Mouse (Mus musculus): ENCODE measurements around the gene Il27ra. TPM values are rescaled to one million over a fixed set of nuclear protein-coding genes. Genes with fewer than 3 reads are reported as not detected.

Il27ra gene
- polyA plus RNA-seq (2012; rRNA removed) (0.56 and 0.70 TPM in 2 replicates), polyA plus RNA-seq (2014; fragmentation: Nextera tagmentation; extraction: Ambion mirVana) (0.32 and 0.45 TPM in 2 replicates)

DNA sequence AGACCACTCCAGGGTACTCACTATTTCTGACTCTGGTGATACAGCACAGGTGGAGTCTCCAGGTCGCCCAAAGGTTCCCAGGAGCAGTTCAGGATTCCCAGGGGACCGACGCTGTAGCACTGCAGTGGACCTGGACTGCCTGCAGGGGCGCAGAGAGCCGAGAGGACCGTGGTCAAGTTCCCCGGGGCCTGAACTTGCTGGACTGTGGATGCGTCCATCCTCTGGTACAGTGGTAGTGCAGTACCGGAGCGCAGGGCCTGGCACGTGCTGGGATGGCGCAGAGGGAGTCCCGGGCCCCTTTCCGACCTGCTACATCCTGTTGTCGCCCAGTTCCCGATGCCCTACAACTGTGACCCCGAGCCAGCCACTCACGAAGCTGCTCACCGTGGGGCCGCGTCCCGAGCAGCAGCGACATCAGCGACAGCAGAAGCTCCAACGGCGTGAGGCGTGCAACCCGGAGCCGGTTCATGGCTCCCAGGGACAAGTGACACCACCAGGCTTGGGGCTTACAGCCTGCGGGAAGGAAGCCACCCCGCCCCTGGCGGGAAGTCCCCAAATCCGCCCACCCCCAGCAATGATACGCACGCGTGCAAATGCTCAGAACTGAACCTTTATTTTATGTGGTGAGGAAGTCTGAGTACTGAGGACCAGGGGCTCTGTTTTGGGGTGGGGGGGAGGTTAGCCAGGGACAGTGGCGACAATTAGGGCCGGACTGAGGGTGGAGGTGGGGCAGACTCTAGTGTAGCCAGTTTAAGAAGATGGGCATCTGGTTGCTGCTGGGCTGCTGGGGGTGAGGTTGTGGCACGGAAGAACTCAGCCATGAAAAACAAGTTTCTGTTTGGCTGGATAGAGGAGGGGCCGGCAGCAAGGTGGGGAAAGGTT lies at the start of gene Il27ra:
Gene Il27ra, minus strand, starts transcription at position 524 of the 882 bp plus-strand sequence.
- H3K27me3 ChIP-seq (ENCODE audit: control insufficient read depth, insufficient read depth, low read length): peaks cover 36% of the 10 kb centered on the region
- H3K4me2 ChIP-seq (ENCODE audit: low read depth): peak within 1 kb of the TSS; percentile 54
- TF ChIP-seq EP300 (IDR thresholded peaks at IDR 0.05; ENCODE audit: low read depth) (no peak), CTCF (IDR thresholded peaks at IDR 0.05; ENCODE audit: low read depth) (peak; percentile 78)
- H3K4me1 ChIP-seq (replicated peaks; ENCODE audit: control insufficient read depth in 2 of 2, insufficient read depth in 2 of 2, low read length in 1 of 2): no peaks in the 10 kb centered on the region
- H3K27ac ChIP-seq: no peak within 1 kb of the TSS
- H3K36me3 ChIP-seq (replicated peaks; ENCODE audit: control insufficient read depth, insufficient read depth, low read depth): no peaks in the 10 kb centered on the region
- H3K9me3 ChIP-seq (ENCODE audit: control insufficient read depth, low read length): no peaks in the 10 kb centered on the region
- no peak within 1 kb of the TSS for H3K9ac ChIP-seq (replicated peaks)
- peak within 1 kb of the TSS in 1 of 2 experiments; percentile 29; a peak in 3 of 4 replicates for H3K4me3 ChIP-seq (ENCODE audit: insufficient read depth in 1 of 2, low read depth in 2 of 2, low read length in 2 of 2)
- ATAC-seq (ENCODE audit: insufficient read depth) (peak; percentile 56), DNase-seq (ENCODE audit: low read depth in 3 of 3, low spot score in 3 of 3) (no peak)
- WGBS (ENCODE audit: insufficient replicate concordance): 3% methylated on average over 40 of the region's 40 CpGs

DNA sequence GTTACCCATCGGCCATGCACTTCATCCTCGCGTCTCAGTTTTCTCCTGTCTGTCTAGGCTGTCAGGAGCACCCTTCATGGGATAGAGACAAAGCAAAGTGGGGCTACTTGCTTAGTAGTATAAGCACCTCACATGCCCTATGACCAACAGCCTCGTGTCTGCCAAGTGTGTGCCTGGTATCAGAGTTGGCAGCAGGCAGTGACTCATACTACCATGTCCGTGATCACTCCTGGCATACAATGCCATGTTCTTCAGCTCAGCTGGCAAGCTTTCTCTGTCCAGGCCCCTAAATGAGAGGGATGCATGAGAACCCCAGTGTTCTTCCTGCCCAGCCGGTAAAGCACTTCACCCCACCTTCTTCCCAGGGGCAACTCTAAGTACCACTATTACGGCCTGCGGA lies 48.2 kb upstream of the Il27ra start:
- Histone ChIP-seq H3K4me2 (ENCODE audit: low read depth) (no peak overlapping the region), H3K36me3 (replicated peaks; ENCODE audit: control insufficient read depth, insufficient read depth, low read depth) (peaks cover 5% of the 10 kb centered on the region), H3K27me3 (ENCODE audit: control insufficient read depth, insufficient read depth, low read length) (no peaks in the 10 kb centered on the region), H3K9ac (replicated peaks) (no peak overlapping the region), H3K27ac (no peak overlapping the region), H3K4me1 (replicated peaks; ENCODE audit: control insufficient read depth in 2 of 2, insufficient read depth in 2 of 2, low read length in 1 of 2) (no peaks in the 10 kb centered on the region), H3K4me3 (ENCODE audit: insufficient read depth in 1 of 2, low read depth in 2 of 2, low read length in 2 of 2) (no peak overlapping the region), H3K9me3 (ENCODE audit: control insufficient read depth, low read length) (no peaks in the 10 kb centered on the region)
- WGBS (ENCODE audit: insufficient replicate concordance): 80% methylated on average over 8 of the region's 8 CpGs
- TF ChIP-seq CTCF (IDR thresholded peaks at IDR 0.05; ENCODE audit: low read depth) (no peak), EP300 (IDR thresholded peaks at IDR 0.05; ENCODE audit: low read depth) (no peak)
- DNase-seq (ENCODE audit: low read depth in 3 of 3, low spot score in 3 of 3) (no peak), ATAC-seq (ENCODE audit: insufficient read depth) (no peak)

DNA sequence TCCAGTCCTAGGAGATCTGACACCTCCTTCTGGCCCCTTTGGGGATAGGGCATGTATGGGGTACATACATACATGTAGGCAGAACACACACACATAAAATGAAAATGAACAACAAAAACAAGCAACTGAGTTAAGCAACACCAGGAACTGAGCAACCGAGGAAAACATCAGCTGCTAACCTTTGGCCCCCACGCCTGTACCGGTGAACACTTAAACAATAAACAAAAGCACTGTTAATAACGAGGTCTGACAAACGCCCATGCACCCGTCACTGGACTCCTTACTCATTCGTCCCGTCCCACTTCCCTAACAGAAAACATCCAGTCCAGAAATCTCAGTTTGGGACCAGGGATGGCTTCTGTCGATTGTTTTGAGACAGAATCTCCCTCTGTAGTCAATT lies 46.9 kb upstream of the Il27ra start:
- no peak for DNase-seq (ENCODE audit: low read depth in 3 of 3, low spot score in 3 of 3)
- H3K4me2 ChIP-seq (ENCODE audit: low read depth): no peak overlapping the region
- WGBS (ENCODE audit: insufficient replicate concordance): 69% methylated on average over 9 of the region's 9 CpGs
- no peaks in the 10 kb centered on the region for H3K9me3 ChIP-seq (ENCODE audit: control insufficient read depth, low read length)
- no peak for TF ChIP-seq CTCF (IDR thresholded peaks at IDR 0.05; ENCODE audit: low read depth)
- no peak for TF ChIP-seq EP300 (IDR thresholded peaks at IDR 0.05; ENCODE audit: low read depth)
- ATAC-seq (ENCODE audit: insufficient read depth): no peak
- no peak overlapping the region for H3K4me3 ChIP-seq (ENCODE audit: insufficient read depth in 1 of 2, low read depth in 2 of 2, low read length in 2 of 2)
- H3K27ac ChIP-seq: no peak overlapping the region
- H3K27me3 ChIP-seq (ENCODE audit: control insufficient read depth, insufficient read depth, low read length): no peaks in the 10 kb centered on the region
- no peak overlapping the region for H3K9ac ChIP-seq (replicated peaks)
- peaks cover 2% of the 10 kb centered on the region for H3K36me3 ChIP-seq (replicated peaks; ENCODE audit: control insufficient read depth, insufficient read depth, low read depth)
- H3K4me1 ChIP-seq (replicated peaks; ENCODE audit: control insufficient read depth in 2 of 2, insufficient read depth in 2 of 2, low read length in 1 of 2): no peaks in the 10 kb centered on the region

DNA sequence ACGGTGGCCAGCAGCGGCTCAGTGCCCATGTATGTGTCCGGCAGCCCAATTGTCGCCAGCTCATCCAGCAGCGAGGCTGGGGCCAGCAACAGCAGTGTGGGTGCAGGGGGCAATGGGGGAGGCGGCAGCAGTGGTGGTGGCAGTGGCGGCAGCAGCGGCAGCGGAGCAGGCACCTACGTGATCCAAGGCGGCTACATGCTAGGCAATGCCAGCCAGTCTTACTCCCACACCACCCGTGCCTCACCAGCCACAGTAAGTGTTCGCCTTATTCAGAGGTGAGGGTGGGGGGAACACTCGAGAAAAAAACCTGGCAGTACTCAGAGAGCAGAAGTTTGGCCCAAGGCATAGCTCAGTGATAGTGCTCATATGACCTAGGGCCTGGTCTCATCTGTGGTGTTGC lies 45.4 kb upstream of the Il27ra start:
- H3K27ac ChIP-seq: no peak overlapping the region
- TF ChIP-seq EP300 (IDR thresholded peaks at IDR 0.05; ENCODE audit: low read depth) (no peak), CTCF (IDR thresholded peaks at IDR 0.05; ENCODE audit: low read depth) (no peak)
- H3K27me3 ChIP-seq (ENCODE audit: control insufficient read depth, insufficient read depth, low read length): no peaks in the 10 kb centered on the region
- H3K36me3 ChIP-seq (replicated peaks; ENCODE audit: control insufficient read depth, insufficient read depth, low read depth): peaks cover 2% of the 10 kb centered on the region
- H3K4me2 ChIP-seq (ENCODE audit: low read depth): no peak overlapping the region
- WGBS (ENCODE audit: insufficient replicate concordance): 89% methylated on average over 14 of the region's 14 CpGs
- no peaks in the 10 kb centered on the region for H3K4me1 ChIP-seq (replicated peaks; ENCODE audit: control insufficient read depth in 2 of 2, insufficient read depth in 2 of 2, low read length in 1 of 2)
- H3K4me3 ChIP-seq (ENCODE audit: insufficient read depth in 1 of 2, low read depth in 2 of 2, low read length in 2 of 2): no peak overlapping the region
- DNase-seq (ENCODE audit: low read depth in 3 of 3, low spot score in 3 of 3) (no peak), ATAC-seq (ENCODE audit: insufficient read depth) (no peak)
- no peaks in the 10 kb centered on the region for H3K9me3 ChIP-seq (ENCODE audit: control insufficient read depth, low read length)
- no peak overlapping the region for H3K9ac ChIP-seq (replicated peaks)

DNA sequence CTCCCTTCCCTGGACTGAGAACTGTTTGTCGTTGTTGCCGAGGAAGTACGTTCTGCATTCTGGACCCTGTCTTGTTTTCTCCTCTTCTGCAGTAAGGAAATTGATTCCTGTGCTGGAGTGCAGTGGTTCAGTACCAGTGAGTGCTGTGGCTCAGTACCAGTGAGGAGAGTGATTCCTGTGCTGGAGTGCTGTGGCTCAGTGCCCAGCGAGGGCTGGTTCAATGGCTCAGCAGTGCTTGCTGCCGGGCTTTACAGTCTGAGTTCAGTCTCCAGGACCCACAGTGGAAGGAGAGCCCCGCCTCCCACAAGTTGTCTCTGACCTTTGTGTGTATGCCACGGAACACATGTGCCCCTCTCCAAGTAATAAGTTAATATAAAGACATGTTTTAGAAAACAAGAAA lies 44.8 kb upstream of the Il27ra start:
- Histone ChIP-seq H3K36me3 (replicated peaks; ENCODE audit: control insufficient read depth, insufficient read depth, low read depth) (no peaks in the 10 kb centered on the region; the same call in none of the 2 replicates), H3K4me1 (replicated peaks; ENCODE audit: control insufficient read depth in 2 of 2, insufficient read depth in 2 of 2, low read length in 1 of 2) (no peaks in the 10 kb centered on the region), H3K9me3 (ENCODE audit: control insufficient read depth, low read length) (no peaks in the 10 kb centered on the region), H3K9ac (replicated peaks) (no peak overlapping the region), H3K4me2 (ENCODE audit: low read depth) (no peak overlapping the region), H3K27ac (no peak overlapping the region), H3K4me3 (ENCODE audit: insufficient read depth in 1 of 2, low read depth in 2 of 2, low read length in 2 of 2) (no peak overlapping the region), H3K27me3 (ENCODE audit: control insufficient read depth, insufficient read depth, low read length) (no peaks in the 10 kb centered on the region)
- TF ChIP-seq EP300 (IDR thresholded peaks at IDR 0.05; ENCODE audit: low read depth): no peak
- TF ChIP-seq CTCF (IDR thresholded peaks at IDR 0.05; ENCODE audit: low read depth): no peak
- WGBS (ENCODE audit: insufficient replicate concordance): 82% methylated on average over 7 of the region's 7 CpGs
- ATAC-seq (ENCODE audit: insufficient read depth): no peak
- no peak for DNase-seq (ENCODE audit: low read depth in 3 of 3, low spot score in 3 of 3)

Data from liver, embryonic 14.5 days (tissue).